Mouse (Mus musculus): ENCODE data around the gene Ccr4. TPM values are rescaled to one million over a fixed set of nuclear protein-coding genes. Genes with fewer than 3 reads are reported as not detected.

Ccr4 gene
- polyA plus RNA-seq, 1 experiment = 0.53 TPM

- DNase-seq = peak; percentile 68
- Histone ChIP-seq H3K36me3 (ENCODE audit: control insufficient read depth, insufficient read depth, low read length) (no peaks in the 10 kb centered on the region), H3K4me1 (ENCODE audit: control insufficient read depth, insufficient read depth, low read length) (peaks cover 14% of the 10 kb centered on the region), H3K27me3 (replicated peaks; ENCODE audit: control insufficient read depth, insufficient read depth, low read length) (no peaks in the 10 kb centered on the region), H3K27ac (ENCODE audit: insufficient read depth, low read depth, low read length) (no peak overlapping the region), H3K4me3 (ENCODE audit: insufficient read depth, low read depth, low read length) (no peak overlapping the region)
- 51% methylated on average over 9 of the region's 9 CpGs for WGBS
- TF ChIP-seq CTCF (conservative IDR thresholded peaks at IDR 0.05; ENCODE audit: insufficient read depth, insufficient read length, low read depth, low read length) (no peak), POLR2A (IDR thresholded peaks at IDR 0.05; ENCODE audit: low read depth, low read length) (no peak)
These were observed 40.2 kb upstream of the Ccr4 start for GRCm38 (mm10) chr9:114544754-114545393.

GRCm38 (mm10) chr9:114543882-114544753 is 39.4 kb upstream of the Ccr4 start:
- 48% methylated on average over 17 of the region's 17 CpGs for WGBS
- Histone ChIP-seq H3K4me1 (ENCODE audit: control insufficient read depth, insufficient read depth, low read length) (peaks cover 14% of the 10 kb centered on the region), H3K27ac (ENCODE audit: insufficient read depth, low read depth, low read length) (no peak overlapping the region), H3K27me3 (replicated peaks; ENCODE audit: control insufficient read depth, insufficient read depth, low read length) (no peaks in the 10 kb centered on the region), H3K36me3 (ENCODE audit: control insufficient read depth, insufficient read depth, low read length) (no peaks in the 10 kb centered on the region), H3K4me3 (ENCODE audit: insufficient read depth, low read depth, low read length) (no peak overlapping the region)
- TF ChIP-seq POLR2A (IDR thresholded peaks at IDR 0.05; ENCODE audit: low read depth, low read length) (no peak), CTCF (conservative IDR thresholded peaks at IDR 0.05; ENCODE audit: insufficient read depth, insufficient read length, low read depth, low read length) (no peak)
- peak; percentile 82 for DNase-seq

- no peak for DNase-seq
- Histone ChIP-seq H3K4me3 (ENCODE audit: insufficient read depth, low read depth, low read length) (no peak overlapping the region), H3K36me3 (ENCODE audit: control insufficient read depth, insufficient read depth, low read length) (no peaks in the 10 kb centered on the region), H3K27ac (ENCODE audit: insufficient read depth, low read depth, low read length) (no peak overlapping the region), H3K4me1 (ENCODE audit: control insufficient read depth, insufficient read depth, low read length) (0 out of 2 replicates have a peak, but pooled peaks cover 6% of the 10 kb centered on the region), H3K27me3 (replicated peaks; ENCODE audit: control insufficient read depth, insufficient read depth, low read length) (no peaks in the 10 kb centered on the region)
- TF ChIP-seq POLR2A (IDR thresholded peaks at IDR 0.05; ENCODE audit: low read depth, low read length) = no peak
- TF ChIP-seq CTCF (conservative IDR thresholded peaks at IDR 0.05; ENCODE audit: insufficient read depth, insufficient read length, low read depth, low read length) = no peak
- WGBS = 91% methylated on average over 1 of the region's 1 CpGs
These were observed 36.6 kb upstream of the Ccr4 start for GRCm38 (mm10) chr9:114541279-114541741.

- no peak overlapping the region for H3K4me3 ChIP-seq (ENCODE audit: insufficient read depth, low read depth, low read length)
- DNase-seq = peak; percentile 82
- TF ChIP-seq CTCF (conservative IDR thresholded peaks at IDR 0.05; ENCODE audit: insufficient read depth, insufficient read length, low read depth, low read length) = no peak
- 67% methylated on average over 7 of the region's 7 CpGs for WGBS
- no peaks in the 10 kb centered on the region for H3K36me3 ChIP-seq (ENCODE audit: control insufficient read depth, insufficient read depth, low read length)
- no peak overlapping the region for H3K27ac ChIP-seq (ENCODE audit: insufficient read depth, low read depth, low read length)
- 0 out of 2 replicates have a peak, but pooled peaks cover 4% of the 10 kb centered on the region for H3K4me1 ChIP-seq (ENCODE audit: control insufficient read depth, insufficient read depth, low read length)
- H3K27me3 ChIP-seq (replicated peaks; ENCODE audit: control insufficient read depth, insufficient read depth, low read length) = no peaks in the 10 kb centered on the region
These were observed 34.4 kb upstream of the Ccr4 start for GRCm38 (mm10) chr9:114538996-114539563.

GRCm38 (mm10) chr9:114536628-114537027 is 31.9 kb upstream of the Ccr4 start:
- no peak for DNase-seq
- Histone ChIP-seq H3K4me3 (ENCODE audit: insufficient read depth, low read depth, low read length) (no peak overlapping the region), H3K36me3 (ENCODE audit: control insufficient read depth, insufficient read depth, low read length) (no peaks in the 10 kb centered on the region), H3K4me1 (ENCODE audit: control insufficient read depth, insufficient read depth, low read length) (no peaks in the 10 kb centered on the region), H3K27me3 (replicated peaks; ENCODE audit: control insufficient read depth, insufficient read depth, low read length) (no peaks in the 10 kb centered on the region), H3K27ac (ENCODE audit: insufficient read depth, low read depth, low read length) (no peak overlapping the region)
- 86% methylated on average over 2 of the region's 2 CpGs for WGBS
- TF ChIP-seq POLR2A (IDR thresholded peaks at IDR 0.05; ENCODE audit: low read depth, low read length) (no peak), CTCF (conservative IDR thresholded peaks at IDR 0.05; ENCODE audit: insufficient read depth, insufficient read length, low read depth, low read length) (no peak)

GRCm38 (mm10) chr9:114534747-114535517 is 30.2 kb upstream of the Ccr4 start:
- Histone ChIP-seq H3K27ac (ENCODE audit: insufficient read depth, low read depth, low read length) (no peak overlapping the region), H3K36me3 (ENCODE audit: control insufficient read depth, insufficient read depth, low read length) (no peaks in the 10 kb centered on the region), H3K27me3 (replicated peaks; ENCODE audit: control insufficient read depth, insufficient read depth, low read length) (no peaks in the 10 kb centered on the region; the same call in 1 of the 2 replicates), H3K4me1 (ENCODE audit: control insufficient read depth, insufficient read depth, low read length) (no peaks in the 10 kb centered on the region), H3K4me3 (ENCODE audit: insufficient read depth, low read depth, low read length) (no peak overlapping the region)
- no peak for DNase-seq
- TF ChIP-seq CTCF (conservative IDR thresholded peaks at IDR 0.05; ENCODE audit: insufficient read depth, insufficient read length, low read depth, low read length) (no peak), POLR2A (IDR thresholded peaks at IDR 0.05; ENCODE audit: low read depth, low read length) (no peak)
- 92% methylated on average over 9 of the region's 9 CpGs for whole genome bisulfite sequencing
